Mouse (Mus musculus) T-helper 1 cell (primary cell): Measurements from ENCODE around the gene Ttc3.

Experiments used
- in situ Hi-C: fragments of 300-600 bp; cut with MboI, MseI; formaldehyde crosslinking; loops from one replicate; pipeline ENCODE4 v1.15.1; 2025; ENCODE audit warnings: high pct_unique_total_duplicates

The Ttc3 gene

GRCm38 (mm10) chr16:94414151-94414550, 43.7 kb downstream of the Ttc3 start:
- in situ Hi-C loops = loop anchor here (10.0 kb wide), 1 partner anchor 1549 kb away; no protein-coding TSS in a partner anchor

GRCm38 (mm10) chr16:94420498-94420897, 50.1 kb downstream of the Ttc3 start:
- in situ Hi-C loops = no loop called here

GRCm38 (mm10) chr16:94428948-94429347, 58.5 kb downstream of the Ttc3 start:
- in situ Hi-C loops = no loop called here

DNA sequence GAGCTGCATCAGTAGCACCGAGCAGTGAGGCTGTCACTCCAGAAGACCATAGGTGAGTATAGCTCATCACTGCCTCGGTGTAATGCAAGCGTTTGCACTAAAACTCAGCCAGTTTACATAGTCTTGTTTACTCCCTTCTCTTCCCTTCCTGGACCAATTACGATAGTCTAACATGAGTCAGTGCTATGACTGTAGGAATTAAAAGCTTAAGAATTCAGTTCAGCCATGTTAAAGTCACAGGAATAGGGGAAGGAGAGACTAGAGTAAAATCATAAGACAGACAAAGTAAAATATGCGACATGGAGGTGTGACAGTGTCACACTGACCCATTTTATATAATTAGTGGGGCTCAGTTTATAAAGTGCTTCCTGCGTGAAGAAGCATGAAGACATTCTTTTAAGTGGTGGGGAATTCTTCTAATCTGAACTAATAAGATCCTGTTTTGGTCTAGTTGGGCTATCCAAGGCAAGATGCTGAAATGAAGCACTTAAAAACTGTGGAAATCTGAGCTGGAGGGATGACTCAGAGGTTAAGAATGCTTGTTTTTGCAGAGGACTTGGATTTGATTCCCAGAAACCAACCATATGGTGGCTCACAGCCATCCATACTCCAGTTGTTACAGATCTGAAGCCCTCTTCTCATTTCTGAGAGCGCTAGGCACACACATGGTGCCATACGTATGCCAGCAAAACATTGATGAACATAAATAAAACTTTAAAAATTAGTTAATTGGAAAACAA, 65.2 kb downstream of the Ttc3 start:
- in situ Hi-C loops = no loop called here

GRCm38 (mm10) chr16:94436801-94437200, 66.4 kb downstream of the Ttc3 start:
- in situ Hi-C loops = no loop called here

GRCm38 (mm10) chr16:94441361-94441760, 70.9 kb downstream of the Ttc3 start:
- in situ Hi-C loops = no loop called here

DNA sequence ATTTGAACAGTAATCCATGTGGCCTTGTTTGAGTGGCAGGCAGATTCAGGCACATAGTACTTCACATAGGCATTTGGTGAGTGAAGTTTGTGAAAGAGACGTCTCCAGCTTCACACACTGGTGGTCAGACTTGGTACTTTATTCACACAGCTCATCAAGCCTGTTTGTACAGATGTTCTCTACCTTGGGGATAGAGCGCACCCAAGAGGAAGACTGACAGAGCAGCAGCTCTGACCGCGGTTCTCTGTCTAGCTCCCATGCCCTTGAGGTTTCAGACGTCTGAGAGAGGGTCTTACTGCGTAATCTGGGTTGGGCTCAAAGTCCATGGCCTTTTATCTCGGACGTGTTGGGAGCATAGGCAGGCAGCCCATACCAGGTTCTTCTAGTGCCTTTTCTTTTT, 78.7 kb downstream of the Ttc3 start:
- in situ Hi-C loops = no loop called here

DNA sequence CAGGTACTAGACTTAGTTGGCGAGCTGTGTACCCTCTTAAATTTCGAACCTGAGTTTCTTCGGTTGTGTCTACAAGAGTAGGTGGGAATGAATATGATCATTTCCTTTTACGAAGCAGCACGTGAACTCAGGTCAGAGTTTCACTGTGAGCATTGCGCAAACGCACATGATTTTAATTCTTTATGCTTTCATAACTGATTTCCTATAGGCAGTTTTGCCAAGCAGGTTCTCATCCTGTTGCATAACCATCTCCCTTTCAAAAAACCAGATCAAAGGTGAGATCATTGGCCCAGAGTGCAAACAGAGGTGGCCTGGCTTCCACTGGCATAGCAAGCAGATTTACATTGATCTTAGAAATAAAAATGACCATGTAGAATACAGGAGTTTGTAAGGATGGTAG, 79.2 kb downstream of the Ttc3 start:
- in situ Hi-C loops = loop anchor here (25.0 kb wide), 1 partner anchor 1613 kb away; no protein-coding TSS in a partner anchor

DNA sequence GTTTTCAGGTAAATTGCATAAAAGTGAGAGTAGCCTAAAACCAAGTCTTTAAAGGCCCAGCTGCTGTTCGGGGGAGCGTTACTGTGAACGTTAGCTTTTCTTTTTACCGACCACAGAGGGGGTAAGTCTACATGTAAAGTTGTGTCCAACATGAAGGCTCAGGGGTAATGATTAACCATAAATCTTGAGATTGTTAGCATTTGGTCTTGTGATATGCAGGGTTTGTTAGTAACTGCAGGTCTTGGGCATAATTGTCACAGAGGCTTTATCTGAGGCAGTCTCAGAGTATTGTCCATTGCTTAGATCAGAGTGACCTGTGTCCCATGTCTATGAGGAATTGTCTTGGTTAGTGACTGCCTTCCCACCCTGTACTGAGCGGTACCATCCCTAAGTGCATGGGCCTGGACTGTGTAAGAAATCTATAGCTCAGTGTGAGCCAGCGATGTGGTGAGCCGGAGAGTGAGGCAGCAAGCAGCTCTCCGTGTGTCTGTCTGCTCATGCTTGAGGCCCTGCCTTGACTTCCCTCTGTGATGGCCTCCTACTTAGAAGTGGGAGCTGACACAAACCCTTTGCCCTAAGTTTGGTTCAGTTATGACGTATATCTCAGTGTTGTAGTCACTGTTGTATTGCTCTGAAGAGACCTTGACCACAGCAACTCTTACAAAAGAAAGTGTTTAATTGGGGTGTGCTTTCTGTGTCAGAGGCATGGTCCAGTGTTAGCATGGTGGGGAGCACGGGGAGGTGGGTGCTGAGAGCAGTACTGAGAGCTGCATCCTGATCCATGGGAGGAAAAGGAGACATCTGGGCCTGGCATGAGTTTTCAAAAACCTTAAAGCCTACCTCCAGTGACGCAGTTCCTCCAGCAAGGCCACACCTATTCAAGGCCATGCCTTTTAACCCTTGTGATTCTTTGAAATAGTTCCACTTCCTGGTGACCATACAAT, 81.4 kb downstream of the Ttc3 start:
- in situ Hi-C loops = loop anchor here (25.0 kb wide), 1 partner anchor 1610 kb away; no protein-coding TSS in a partner anchor

GRCm38 (mm10) chr16:94452768-94453167, 82.3 kb downstream of the Ttc3 start:
- in situ Hi-C loops = loop anchor here (25.0 kb wide), 1 partner anchor 1610 kb away; no protein-coding TSS in a partner anchor

- in situ Hi-C loops = loop anchor here (25.0 kb wide), 1 partner anchor 1608 kb away; no protein-coding TSS in a partner anchor
Observed at GRCm38 (mm10) chr16:94454146-94454545, 83.7 kb downstream of the Ttc3 start.

DNA sequence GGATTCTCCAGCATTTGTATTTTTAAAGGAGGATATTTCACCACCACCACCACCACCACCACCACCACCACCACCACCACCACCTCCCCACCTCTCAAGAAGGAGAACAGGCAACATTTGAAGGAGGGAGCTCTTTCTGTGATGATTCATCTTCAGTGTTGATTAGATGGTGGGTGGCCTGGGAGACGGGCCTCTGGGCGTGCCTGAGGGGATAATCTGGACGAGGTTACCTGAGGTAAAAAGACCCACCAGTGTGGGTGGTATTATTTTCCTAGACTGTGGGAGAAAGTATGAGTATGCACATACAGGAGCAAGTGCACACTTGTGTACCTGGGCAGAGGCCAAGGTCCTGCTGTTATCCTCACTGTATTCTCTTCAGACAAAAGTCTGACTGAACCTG, 93.6 kb downstream of the Ttc3 start:
- in situ Hi-C loops = loop anchor here (25.0 kb wide), 1 partner anchor 1598 kb away; no protein-coding TSS in a partner anchor

GRCm38 (mm10) chr16:94465900-94466299, 95.5 kb downstream of the Ttc3 start:
- in situ Hi-C loops = loop anchor here (25.0 kb wide), 1 partner anchor 1596 kb away; no protein-coding TSS in a partner anchor

- in situ Hi-C loops = loop anchor here (25.0 kb wide), 1 partner anchor 1596 kb away; no protein-coding TSS in a partner anchor
Observed at GRCm38 (mm10) chr16:94466317-94466716, 95.9 kb downstream of the Ttc3 start.

DNA sequence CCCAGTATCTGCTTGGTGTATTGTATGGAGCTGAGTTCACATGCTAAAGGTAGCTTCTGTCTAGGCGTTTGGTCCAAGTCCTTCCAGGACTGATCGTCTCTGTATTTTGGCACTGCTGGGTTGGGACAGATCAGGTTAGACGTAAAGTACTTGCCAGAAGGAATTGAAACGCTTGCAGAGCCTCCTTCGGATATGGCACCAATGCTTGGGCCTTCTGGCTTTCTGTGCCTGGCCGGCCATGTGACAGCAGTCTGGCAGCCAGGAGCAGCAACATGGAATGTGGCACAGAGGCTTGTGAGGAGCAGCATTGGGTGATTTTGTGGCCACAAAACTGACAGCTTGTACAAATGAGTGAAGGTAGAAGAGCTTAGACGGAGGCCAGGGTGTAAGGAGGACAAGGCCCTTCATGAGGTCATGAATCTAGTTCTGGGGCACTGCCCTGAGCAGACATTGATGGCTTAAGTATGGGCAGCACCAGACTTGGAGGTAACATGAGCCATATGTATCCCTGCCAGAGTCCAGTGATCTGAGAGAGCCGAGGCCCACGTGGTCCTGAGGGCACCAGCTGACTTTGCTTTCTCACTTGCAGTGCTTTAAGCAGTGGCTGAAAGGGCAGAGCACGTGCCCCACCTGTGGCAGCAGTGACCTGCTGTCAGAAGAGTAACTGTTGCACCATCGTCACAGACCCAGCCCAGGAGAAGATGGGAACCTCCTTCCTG, 97.1 kb downstream of the Ttc3 start:
- in situ Hi-C loops = loop anchor here (25.0 kb wide), 1 partner anchor 1595 kb away; no protein-coding TSS in a partner anchor

- in situ Hi-C loops = loop anchor here (25.0 kb wide), 1 partner anchor 1594 kb away; no protein-coding TSS in a partner anchor
Observed at GRCm38 (mm10) chr16:94468391-94468790, 98.0 kb downstream of the Ttc3 start.

GRCm38 (mm10) chr16:94472515-94472951, 102.1 kb downstream of the Ttc3 start:
- in situ Hi-C loops = loop anchor here (25.0 kb wide), 1 partner anchor 1590 kb away; no protein-coding TSS in a partner anchor

GRCm38 (mm10) chr16:94473086-94473822, 102.8 kb downstream of the Ttc3 start:
- in situ Hi-C loops = loop anchor here (25.0 kb wide), 1 partner anchor 1589 kb away; no protein-coding TSS in a partner anchor

DNA sequence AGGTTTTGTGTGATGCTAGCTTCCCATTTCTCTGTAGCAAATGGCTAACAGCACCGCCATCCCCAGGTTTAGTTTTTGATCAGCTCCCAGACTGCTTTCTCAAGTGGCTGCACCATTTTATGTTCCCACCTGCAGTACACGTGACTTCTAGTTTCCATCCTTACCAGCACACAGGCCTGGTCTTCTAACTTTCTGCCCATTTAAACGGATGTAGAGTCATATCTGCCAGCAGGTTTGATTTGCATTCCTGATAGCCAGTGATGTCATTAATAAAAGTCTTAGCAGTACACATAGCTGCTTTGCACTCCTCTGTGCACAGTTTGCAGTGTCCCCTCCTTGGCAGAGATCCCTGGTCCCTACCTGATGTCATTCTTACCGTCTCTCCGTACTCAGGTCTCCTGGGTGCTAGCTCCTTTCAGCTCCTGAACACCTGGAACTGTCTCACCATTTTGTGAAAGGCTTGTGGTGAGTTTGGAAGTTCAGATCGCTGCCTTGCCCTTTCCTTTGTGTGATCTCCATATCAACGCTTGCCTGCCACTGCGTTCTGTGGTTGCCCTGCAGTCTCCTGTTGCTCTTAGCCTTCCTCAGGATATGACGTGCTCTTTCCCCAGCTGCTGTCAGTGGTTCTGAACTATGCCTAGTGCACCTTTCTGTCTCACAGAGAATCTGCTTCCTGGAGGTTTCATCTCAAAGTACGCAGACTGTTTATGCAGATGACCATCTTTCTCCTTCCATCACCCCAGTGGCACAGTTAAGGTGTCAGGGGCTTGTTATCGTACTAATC, 114.5 kb downstream of the Ttc3 start:
- in situ Hi-C loops = no loop called here
